Mouse (Mus musculus): ENCODE data around the gene 2810021J22Rik. TPM values are rescaled to one million over a fixed set of nuclear protein-coding genes. Genes with fewer than 3 reads are reported as not detected.

Gene 2810021J22Rik
- total RNA-seq, 1 experiment from 2014 or later: 1.7 TPM

GRCm38 (mm10) chr11:58904410-58904718, 37.3 kb downstream of the 2810021J22Rik start:
- ATAC-seq (replicated peaks in 1 of 2; ENCODE audit: insufficient read depth in 1 of 2, low FRiP score in 2 of 2, low TSS enrichment in 1 of 2, low read depth in 1 of 2, poor library complexity in 2 of 2, severe bottlenecking in 2 of 2): no peak

GRCm38 (mm10) chr11:58904838-58905237, 37.8 kb downstream of the 2810021J22Rik start:
- 0 out of 4 replicates have a peak, but pooled peaks of 1 of the 2 experiments have one; percentile 29 for ATAC-seq (replicated peaks in 1 of 2; ENCODE audit: insufficient read depth in 1 of 2, low FRiP score in 2 of 2, low TSS enrichment in 1 of 2, low read depth in 1 of 2, poor library complexity in 2 of 2, severe bottlenecking in 2 of 2)

GRCm38 (mm10) chr11:58913776-58914175, 46.8 kb downstream of the 2810021J22Rik start:
- no peak for ATAC-seq (replicated peaks in 1 of 2; ENCODE audit: insufficient read depth in 1 of 2, low FRiP score in 2 of 2, low TSS enrichment in 1 of 2, low read depth in 1 of 2, poor library complexity in 2 of 2, severe bottlenecking in 2 of 2)

DNA sequence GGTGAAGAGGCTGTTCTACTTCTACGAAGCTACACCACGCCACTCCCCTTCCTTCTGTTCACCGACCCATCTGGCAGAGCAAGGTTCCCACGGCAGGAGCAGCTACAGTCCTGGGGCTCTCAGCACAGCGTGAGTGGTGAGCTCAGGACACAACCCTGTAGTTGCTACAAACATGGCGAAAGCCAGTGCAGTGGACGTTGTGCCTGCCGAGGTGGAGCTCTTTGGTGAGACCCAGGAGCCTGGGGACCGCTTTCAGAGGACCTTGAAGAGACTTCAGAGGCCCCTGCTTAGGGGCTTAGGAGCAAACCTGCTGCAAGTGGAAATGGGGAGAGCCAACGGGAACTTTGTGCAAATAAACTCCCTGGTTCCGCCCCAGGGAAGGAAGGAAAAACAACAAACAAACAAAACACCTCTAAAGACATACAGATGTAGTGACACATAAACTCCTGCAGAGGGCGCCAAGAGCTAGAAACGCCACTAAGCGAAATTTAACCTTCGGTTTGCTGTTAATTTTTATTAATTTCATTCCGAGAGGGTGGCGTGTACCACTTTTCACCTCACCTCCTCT, 47.5 kb downstream of the 2810021J22Rik start:
- peak; percentile 18 to 34; a peak in 2 of 4 replicates for ATAC-seq (replicated peaks in 1 of 2; ENCODE audit: insufficient read depth in 1 of 2, low FRiP score in 2 of 2, low TSS enrichment in 1 of 2, low read depth in 1 of 2, poor library complexity in 2 of 2, severe bottlenecking in 2 of 2)

GRCm38 (mm10) chr11:58916879-58917744, 50.1 kb downstream of the 2810021J22Rik start:
- ATAC-seq (replicated peaks in 1 of 2; ENCODE audit: insufficient read depth in 1 of 2, low FRiP score in 2 of 2, low TSS enrichment in 1 of 2, low read depth in 1 of 2, poor library complexity in 2 of 2, severe bottlenecking in 2 of 2): peak; percentile 60 to 65; a peak in 3 of 4 replicates

DNA sequence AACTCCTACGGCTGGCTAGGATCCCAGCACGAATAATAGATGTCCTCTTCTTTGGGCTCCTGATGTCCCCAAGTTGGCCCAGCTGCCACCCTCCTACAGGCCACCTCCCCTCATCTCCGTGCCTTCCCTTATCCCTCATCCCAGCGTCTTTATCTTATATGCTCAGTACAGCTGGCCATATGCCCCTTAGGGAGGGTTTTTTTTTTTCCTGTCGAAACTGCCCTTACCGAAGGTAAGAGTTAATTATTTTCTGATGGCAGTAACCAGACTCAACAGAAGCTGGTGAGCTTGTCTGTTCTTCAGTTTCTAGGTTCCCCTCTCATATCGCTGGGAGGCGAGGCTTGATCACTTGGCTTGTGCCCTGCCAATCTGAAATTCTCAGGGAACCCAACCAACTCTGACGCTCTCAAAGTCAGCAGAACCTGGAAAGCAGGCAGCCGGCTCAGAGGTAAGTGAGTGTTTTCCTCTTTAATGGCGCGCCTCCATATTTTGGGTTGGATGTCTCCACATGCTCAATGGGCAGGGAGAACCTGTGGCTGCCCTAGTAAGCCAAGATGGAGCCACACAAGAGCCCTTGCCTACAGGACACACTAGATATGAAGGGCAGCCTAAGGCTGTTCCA, 50.8 kb downstream of the 2810021J22Rik start, which contains the start of gene Btnl10:
Gene Btnl10 (plus strand): TSS at position 164 of the 622 bp plus-strand sequence.
- ATAC-seq (replicated peaks in 1 of 2; ENCODE audit: insufficient read depth in 1 of 2, low FRiP score in 2 of 2, low TSS enrichment in 1 of 2, low read depth in 1 of 2, poor library complexity in 2 of 2, severe bottlenecking in 2 of 2): no peak; a peak in 1 of 4 replicates

DNA sequence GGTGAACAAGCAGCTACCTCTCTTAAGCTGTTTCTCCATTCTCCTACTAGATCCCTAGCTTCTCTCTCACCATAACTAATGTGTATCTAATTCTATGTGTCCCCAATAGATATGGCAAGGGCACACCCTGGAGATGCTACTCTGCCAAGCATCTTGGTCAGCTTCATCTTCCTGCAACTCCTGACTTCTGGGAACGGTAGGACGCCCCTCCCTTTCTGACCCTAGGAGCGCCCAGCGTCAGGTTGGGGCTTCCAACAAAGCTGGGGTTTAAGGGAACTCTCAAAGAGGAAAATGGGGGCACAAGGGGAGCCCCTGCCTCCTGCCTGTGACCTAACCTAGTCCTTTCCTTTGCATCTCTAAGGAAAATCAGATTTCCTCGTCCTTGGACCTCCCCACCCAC, 51.7 kb downstream of the 2810021J22Rik start:
- ATAC-seq (replicated peaks in 1 of 2; ENCODE audit: insufficient read depth in 1 of 2, low FRiP score in 2 of 2, low TSS enrichment in 1 of 2, low read depth in 1 of 2, poor library complexity in 2 of 2, severe bottlenecking in 2 of 2): no peak

- no peak for ATAC-seq (replicated peaks in 1 of 2; ENCODE audit: insufficient read depth in 1 of 2, low FRiP score in 2 of 2, low TSS enrichment in 1 of 2, low read depth in 1 of 2, poor library complexity in 2 of 2, severe bottlenecking in 2 of 2)
Observed at GRCm38 (mm10) chr11:58922420-58922819, 55.4 kb downstream of the 2810021J22Rik start.

- ATAC-seq (replicated peaks in 1 of 2; ENCODE audit: insufficient read depth in 1 of 2, low FRiP score in 2 of 2, low TSS enrichment in 1 of 2, low read depth in 1 of 2, poor library complexity in 2 of 2, severe bottlenecking in 2 of 2): no peak
Observed at GRCm38 (mm10) chr11:58926651-58927050, 59.6 kb downstream of the 2810021J22Rik start.

GRCm38 (mm10) chr11:58927053-58927452, 60.0 kb downstream of the 2810021J22Rik start:
- no peak for ATAC-seq (replicated peaks in 1 of 2; ENCODE audit: insufficient read depth in 1 of 2, low FRiP score in 2 of 2, low TSS enrichment in 1 of 2, low read depth in 1 of 2, poor library complexity in 2 of 2, severe bottlenecking in 2 of 2)

DNA sequence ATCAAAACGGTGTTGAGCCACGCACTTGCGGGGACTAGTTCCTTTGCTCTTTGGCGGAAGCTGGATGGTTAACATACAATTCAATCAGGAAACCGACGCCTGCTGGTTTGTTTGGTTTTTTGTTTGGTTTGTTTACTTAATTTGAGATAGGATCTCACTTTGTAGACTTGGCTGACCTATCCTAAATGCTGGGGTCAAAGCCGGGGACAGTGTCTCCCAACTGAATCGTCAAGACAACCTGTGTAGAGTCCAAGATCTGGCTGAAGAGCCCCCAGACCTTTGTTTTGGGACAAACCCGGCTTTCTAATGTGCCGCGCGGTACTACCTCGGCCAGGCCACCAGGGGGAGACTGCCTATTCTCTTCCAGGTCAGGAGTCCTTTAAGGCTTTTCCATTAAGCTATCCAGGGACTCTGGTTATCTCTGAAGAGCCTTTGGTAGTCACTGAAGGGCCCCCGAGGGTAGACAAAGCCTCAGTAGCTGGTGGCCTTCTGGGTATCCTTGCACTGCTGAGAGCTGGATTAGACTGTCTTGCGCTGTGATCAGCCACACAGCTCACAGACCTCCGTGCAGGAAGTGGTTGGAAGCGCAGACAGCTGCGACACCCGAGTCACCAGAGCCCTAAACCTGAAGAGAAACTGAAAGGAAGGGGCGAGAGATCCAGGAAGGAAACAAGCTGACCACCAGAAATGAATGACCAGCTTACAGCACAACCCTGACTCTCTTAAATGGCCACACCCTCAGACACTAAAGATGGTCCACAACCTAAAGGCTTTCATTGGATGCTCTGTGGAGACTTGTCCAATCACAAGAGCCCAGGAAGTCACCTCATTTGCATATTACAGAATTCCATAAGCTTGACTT, 61.0 kb downstream of the 2810021J22Rik start:
- ATAC-seq (replicated peaks in 1 of 2; ENCODE audit: insufficient read depth in 1 of 2, low FRiP score in 2 of 2, low TSS enrichment in 1 of 2, low read depth in 1 of 2, poor library complexity in 2 of 2, severe bottlenecking in 2 of 2): peak; percentile 88 to 90

GRCm38 (mm10) chr11:58929055-58929454, 62.0 kb downstream of the 2810021J22Rik start:
- no peak for ATAC-seq (replicated peaks in 1 of 2; ENCODE audit: insufficient read depth in 1 of 2, low FRiP score in 2 of 2, low TSS enrichment in 1 of 2, low read depth in 1 of 2, poor library complexity in 2 of 2, severe bottlenecking in 2 of 2)

GRCm38 (mm10) chr11:58929641-58930040, 62.6 kb downstream of the 2810021J22Rik start:
- ATAC-seq (replicated peaks in 1 of 2; ENCODE audit: insufficient read depth in 1 of 2, low FRiP score in 2 of 2, low TSS enrichment in 1 of 2, low read depth in 1 of 2, poor library complexity in 2 of 2, severe bottlenecking in 2 of 2): no peak

GRCm38 (mm10) chr11:58930254-58930653, 63.2 kb downstream of the 2810021J22Rik start:
- no peak for ATAC-seq (replicated peaks in 1 of 2; ENCODE audit: insufficient read depth in 1 of 2, low FRiP score in 2 of 2, low TSS enrichment in 1 of 2, low read depth in 1 of 2, poor library complexity in 2 of 2, severe bottlenecking in 2 of 2)

DNA sequence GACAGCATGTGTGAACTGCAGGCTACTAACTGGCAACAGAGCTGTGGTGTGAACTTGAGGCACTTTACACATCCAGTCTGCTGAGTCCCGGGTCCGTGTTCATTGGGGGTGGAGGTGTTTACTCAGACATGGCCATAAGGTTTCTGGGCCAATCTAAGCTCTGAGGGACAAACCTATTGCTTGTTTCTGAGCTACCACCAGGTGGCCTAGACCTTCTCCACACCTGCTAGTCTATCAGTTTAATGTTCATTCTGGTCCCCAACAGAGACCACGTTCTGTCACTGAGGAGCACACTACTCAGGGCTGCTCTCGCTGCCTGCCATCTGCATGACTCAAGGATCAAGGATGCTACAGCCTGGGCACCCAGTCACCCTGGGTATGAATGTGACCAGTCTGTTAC, 64.6 kb downstream of the 2810021J22Rik start:
- ATAC-seq (replicated peaks in 1 of 2; ENCODE audit: insufficient read depth in 1 of 2, low FRiP score in 2 of 2, low TSS enrichment in 1 of 2, low read depth in 1 of 2, poor library complexity in 2 of 2, severe bottlenecking in 2 of 2): no peak
